Mouse (Mus musculus): ENCODE data around the gene Chil1.
A peak's percentile ranks its signal among the peaks of the same experiment; 100 is the strongest.

The Chil1 gene

GRCm38 (mm10) chr1:134168985-134169697, 12.8 kb upstream of the Chil1 start:
- no peak for DNase-seq (ENCODE audit: low read depth, low spot score)

- no peak for DNase-seq (ENCODE audit: low read depth, low spot score)
These were observed 8.9 kb upstream of the Chil1 start for GRCm38 (mm10) chr1:134173081-134173480.

GRCm38 (mm10) chr1:134177976-134178375, 4.0 kb upstream of the Chil1 start:
- DNase-seq (ENCODE audit: low read depth, low spot score): no peak

- no peak for DNase-seq (ENCODE audit: low read depth, low spot score)
These were observed 2.1 kb downstream of the Chil1 start for GRCm38 (mm10) chr1:134184089-134184488.

GRCm38 (mm10) chr1:134188217-134188616, 6.2 kb downstream of the Chil1 start:
- DNase-seq (ENCODE audit: low read depth, low spot score): no peak

GRCm38 (mm10) chr1:134188989-134189729, 7.2 kb downstream of the Chil1 start:
- DNase-seq (ENCODE audit: low read depth, low spot score): peak; percentile 71

GRCm38 (mm10) chr1:134191192-134191591, 9.2 kb downstream of the Chil1 start:
- no peak for DNase-seq (ENCODE audit: low read depth, low spot score)

GRCm38 (mm10) chr1:134192024-134192423, 10.0 kb downstream of the Chil1 start:
- no peak for DNase-seq (ENCODE audit: low read depth, low spot score)

- DNase-seq (ENCODE audit: low read depth, low spot score): no peak
These were observed 11.2 kb downstream of the Chil1 start, which contains the start of gene Mybph for GRCm38 (mm10) chr1:134193126-134193525. Gene Mybph, plus strand, starts transcription at chr1:134193448.

- no peak for DNase-seq (ENCODE audit: low read depth, low spot score)
These were observed 11.8 kb downstream of the Chil1 start for GRCm38 (mm10) chr1:134193674-134194197.

- no peak for DNase-seq (ENCODE audit: low read depth, low spot score)
These were observed 12.5 kb downstream of the Chil1 start for GRCm38 (mm10) chr1:134194298-134195022.

GRCm38 (mm10) chr1:134195117-134195516, 13.1 kb downstream of the Chil1 start:
- no peak for DNase-seq (ENCODE audit: low read depth, low spot score)

- DNase-seq (ENCODE audit: low read depth, low spot score): no peak
These were observed 13.6 kb downstream of the Chil1 start for GRCm38 (mm10) chr1:134195571-134195970.

- DNase-seq (ENCODE audit: low read depth, low spot score): no peak
These were observed 14.0 kb downstream of the Chil1 start for GRCm38 (mm10) chr1:134195979-134196378.

GRCm38 (mm10) chr1:134196386-134196785, 14.4 kb downstream of the Chil1 start:
- DNase-seq (ENCODE audit: low read depth, low spot score): peak; percentile 36

- DNase-seq (ENCODE audit: low read depth, low spot score): no peak
These were observed 15.5 kb downstream of the Chil1 start for GRCm38 (mm10) chr1:134197325-134197982.

GRCm38 (mm10) chr1:134198197-134198995, 16.4 kb downstream of the Chil1 start:
- DNase-seq (ENCODE audit: low read depth, low spot score): no peak

- no peak for DNase-seq (ENCODE audit: low read depth, low spot score)
These were observed 18.5 kb downstream of the Chil1 start for GRCm38 (mm10) chr1:134200481-134200880.

- DNase-seq (ENCODE audit: low read depth, low spot score): no peak
These were observed 19.2 kb downstream of the Chil1 start for GRCm38 (mm10) chr1:134200998-134201686.

All from WW6 (cell line).